Mouse (Mus musculus) frontal cortex, postnatal 14 days (tissue): ENCODE measurements at regions not wholly inside any gene's neighbourhood (a gene's known extent, or its start where the extent isn't known, plus 50 kb on each side); places are given as distances from the start of the nearest gene placed in this dataset.
A peak's percentile ranks its signal among the peaks of the same experiment; 100 is the strongest.
"Not testable (repeated sequence)": the region's sequence is repeated elsewhere in the genome, so short reads cannot be mapped to it uniquely, and the experiment has no call there.

Experiments
- DNase-seq, 2 experiments: peaks; one replicate each; pipeline ENCODE4 v3.0.0; 2022; ENCODE audit warnings: low spot score in 2 of 2

DNA sequence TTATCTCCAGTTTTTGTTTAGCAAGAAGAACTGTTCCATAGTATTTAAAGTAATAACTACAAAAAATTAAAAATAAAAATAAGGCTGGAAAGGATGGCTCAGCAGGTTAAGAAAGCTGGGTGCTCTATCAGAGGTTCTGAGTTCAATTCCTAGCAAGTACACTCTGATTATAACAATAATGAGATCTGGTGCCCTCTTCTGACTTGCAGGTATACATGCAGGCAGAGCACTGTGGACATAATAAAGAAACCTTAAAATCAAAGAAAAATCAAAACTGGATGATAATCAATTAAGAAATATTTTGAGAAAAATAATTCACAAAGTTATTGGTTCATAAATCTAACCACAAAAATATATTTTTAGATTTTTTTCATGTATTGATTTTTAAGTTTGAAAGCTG, 346.7 kb upstream of the Cdh8 start:
- no peak for DNase-seq

DNA sequence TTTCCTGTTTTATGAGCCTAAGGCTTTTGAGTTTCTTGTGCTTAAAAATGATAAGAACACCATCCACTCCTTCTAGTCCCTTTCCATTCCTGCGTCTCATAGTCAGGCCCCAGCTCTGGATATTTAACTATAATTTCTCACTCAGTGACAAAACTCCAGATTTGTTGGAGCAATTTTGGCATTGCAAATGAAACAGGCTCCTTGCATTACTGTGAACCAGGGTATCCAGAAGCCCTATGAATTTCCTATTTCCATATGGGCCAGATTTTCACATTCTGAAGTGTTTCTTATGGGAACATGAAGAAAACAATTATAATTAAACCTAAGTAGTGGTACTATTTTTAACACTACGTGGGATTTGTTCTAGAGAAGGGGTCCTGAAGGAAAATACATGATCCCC, 319.9 kb upstream of the Cdh8 start:
- DNase-seq: no peak

DNA sequence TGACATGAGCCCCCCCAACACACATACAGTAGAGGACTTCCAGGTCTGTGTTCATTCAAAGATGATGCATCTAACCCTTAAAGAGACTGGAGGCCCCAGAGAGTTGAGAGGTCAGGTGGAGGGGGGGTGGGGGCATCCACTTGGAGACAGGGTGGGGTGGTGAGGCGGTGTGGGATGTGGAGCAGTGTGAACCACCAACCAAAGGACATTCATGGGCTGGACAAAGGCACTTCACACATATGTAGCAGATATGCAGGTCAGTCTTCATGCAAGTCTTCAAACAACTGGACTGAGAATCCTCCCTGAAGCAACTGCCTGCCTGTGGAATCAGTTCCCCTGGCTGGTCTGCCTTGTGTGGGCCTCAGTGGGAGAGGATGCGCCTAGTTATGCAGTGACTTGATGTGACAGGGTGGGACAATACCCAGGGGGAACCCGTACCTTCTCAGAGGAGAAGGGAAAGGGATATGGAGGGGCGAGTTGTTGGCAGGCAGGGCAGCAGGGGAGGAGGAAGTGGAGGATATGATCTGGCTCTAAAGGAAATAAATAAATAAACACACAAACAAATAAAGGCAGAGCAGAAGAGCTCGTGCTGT, 308.5 kb upstream of the Cdh8 start:
- DNase-seq: no peak

DNA sequence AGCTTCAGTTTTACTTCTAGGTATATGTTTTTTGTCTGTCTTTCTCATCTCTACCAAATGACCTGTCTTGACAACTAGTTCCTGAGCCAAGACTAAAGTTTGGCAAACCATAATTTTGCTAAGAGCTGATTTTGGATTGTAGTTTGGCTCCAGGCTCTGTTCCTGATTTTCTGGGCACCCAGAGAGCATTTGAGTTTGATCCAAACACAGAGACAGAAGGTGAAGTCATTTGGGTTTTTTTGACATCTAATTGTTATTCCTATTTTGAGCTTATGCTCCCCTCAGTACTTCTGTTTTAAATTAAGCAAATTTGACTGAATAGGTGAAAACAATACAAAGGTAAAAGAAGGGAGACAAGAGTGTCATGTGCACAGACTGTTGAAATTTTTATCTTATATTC, 302.7 kb upstream of the Cdh8 start:
- no peak for DNase-seq

DNA sequence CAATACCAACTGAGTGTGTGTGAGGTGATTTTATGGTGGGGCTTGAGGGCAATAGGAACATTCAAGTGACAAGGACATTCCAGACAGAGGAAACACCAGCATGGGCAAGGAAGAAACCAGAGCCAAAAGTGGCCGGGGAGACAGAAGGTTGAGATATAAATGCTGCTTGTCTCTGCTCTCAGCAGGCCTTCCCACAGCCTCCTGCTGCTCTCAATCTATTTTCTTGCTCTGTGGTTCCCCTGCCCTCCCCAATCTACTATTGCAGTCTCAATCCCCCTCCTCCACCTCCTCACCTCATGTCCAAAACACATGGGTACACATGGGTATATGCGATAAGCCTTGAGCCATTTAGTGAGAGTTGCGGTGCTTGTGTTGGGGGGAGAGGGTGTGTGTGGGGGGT, 265.4 kb upstream of the Cdh8 start:
- DNase-seq: no peak

DNA sequence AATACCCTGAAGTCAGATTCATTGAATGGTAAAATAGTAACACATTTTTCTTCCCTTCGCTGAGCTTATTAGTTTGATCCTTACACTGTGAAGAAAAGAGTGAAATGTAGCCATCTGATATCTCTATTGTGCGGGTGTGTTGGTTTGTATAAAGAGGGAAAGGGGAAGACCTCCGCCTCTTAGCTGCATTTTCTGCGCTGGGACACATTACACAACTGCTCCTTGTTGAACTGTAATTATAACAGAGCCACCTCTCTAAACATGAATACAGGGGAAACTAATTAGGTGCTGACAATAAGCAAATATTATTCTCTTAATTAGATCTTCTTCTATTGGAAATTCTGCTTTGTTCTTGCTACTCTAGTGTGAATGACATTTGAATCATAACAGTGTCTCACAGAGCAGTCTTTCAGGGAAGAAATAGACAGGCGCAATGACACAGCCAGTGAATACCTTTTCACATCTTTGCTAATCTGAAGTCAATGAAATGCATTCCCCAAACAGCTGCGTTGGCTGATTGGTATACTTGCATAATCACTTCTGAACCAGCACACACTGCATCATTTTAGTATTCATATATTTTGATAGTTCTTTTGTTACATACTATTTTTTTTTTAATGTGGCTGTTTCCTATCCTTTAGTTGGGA, 263.1 kb upstream of the Cdh8 start:
- not testable (repeated sequence) for DNase-seq

DNA sequence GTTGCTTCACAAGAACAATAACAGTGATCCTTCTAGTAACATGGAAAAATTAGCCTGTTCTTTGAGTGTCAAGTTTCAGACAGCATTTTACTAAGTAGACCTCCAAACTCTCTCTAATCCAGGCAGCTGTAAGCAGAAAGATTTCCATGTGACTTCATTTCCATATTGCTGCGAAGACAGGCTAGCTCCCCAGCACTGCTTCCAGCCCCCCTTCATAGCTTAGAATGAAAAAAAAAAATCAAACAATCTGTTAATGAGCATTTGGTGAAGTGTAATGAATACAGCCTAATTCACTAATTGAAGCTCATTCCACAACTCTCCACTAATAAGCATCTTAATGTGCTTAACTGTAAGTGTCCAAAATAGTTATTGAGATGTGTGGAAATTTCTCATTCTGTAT, 251.4 kb upstream of the Cdh8 start:
- DNase-seq: not testable (repeated sequence)

DNA sequence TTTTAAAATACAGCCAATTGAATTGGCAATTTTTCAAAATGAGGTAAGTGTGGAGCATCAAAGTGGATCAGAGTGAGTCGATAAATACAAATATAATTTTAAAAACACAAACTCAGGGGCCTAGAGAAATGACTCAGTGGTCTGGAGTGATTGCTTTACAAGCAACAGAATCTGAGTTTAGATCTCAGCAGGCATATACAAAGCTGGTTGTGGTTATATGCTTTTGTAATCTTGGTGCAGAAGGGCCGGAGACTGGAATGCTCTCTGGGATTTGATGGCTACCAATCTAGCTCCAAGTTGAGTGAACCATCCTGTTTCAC, 235.0 kb upstream of the Cdh8 start:
- no peak for DNase-seq

DNA sequence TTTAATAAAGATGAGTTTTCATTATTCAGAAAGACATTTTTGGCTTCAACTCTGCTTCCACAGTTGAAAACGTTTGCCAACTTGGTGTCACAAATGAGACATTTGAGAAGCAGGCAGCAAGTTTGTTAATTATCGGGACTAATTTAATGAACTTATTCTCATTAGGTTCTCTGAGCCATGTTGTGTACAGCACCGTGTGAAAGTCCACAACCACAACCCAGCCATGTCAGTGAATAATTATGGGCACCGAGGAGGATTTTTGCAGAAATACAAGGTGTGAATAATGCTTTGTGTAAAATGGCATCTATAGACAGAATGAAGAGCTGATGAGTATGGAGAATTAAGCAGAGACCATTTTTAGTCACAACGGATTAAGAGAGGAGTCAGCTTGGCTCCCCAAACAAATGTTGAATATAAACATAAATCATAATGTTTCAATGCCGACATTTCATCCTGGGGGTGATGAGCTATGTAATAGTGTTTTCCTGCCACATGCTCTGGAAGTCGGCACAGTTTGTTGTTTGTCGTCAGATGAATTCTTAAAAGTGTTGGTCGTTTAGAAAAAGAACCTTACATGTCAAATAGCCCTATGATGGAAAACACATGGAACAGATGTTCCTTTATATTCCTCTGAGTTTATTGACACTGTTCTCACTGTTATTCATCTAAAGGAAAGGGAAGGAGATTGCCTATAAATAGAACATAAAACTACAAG, 234.5 kb upstream of the Cdh8 start:
- DNase-seq: no peak

DNA sequence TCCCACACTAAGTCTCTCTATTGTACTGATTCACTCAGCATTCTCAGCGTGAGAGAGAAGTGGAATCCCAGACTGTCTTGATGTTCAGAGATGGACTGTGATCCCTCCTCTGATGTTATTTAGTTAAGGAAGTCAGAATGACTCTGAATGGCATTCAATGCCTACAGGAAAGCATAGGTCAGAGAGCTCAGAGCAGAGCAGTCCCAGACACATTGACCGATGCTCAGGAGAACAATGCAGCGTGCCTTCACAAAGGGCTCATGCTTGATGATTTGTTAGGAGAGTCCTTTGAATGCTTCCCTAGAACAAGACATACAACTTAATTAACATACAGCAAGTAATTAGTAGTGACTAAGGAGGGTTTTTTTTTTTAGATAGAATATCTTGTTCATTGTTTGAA, 224.3 kb upstream of the Cdh8 start:
- no peak for DNase-seq

DNA sequence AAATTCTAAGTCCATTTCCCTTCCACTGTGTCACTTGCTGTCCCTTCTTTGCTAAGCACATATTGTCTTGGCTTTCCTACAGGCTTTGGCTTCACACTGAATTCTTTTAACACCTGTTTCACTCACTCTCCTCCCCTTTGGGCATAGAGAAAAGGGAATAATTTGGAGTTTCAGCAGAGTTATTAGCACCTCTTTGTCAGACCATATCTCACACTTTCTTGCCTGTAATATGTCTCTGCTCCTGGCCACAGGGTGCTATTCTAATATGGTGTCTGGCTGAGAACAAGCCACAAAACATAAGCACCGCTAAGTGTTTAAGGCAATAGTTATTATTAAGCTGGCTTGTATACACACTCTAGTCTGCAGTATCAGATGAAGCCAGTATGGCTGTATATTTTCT, 214.7 kb upstream of the Cdh8 start:
- DNase-seq: not testable (repeated sequence)

DNA sequence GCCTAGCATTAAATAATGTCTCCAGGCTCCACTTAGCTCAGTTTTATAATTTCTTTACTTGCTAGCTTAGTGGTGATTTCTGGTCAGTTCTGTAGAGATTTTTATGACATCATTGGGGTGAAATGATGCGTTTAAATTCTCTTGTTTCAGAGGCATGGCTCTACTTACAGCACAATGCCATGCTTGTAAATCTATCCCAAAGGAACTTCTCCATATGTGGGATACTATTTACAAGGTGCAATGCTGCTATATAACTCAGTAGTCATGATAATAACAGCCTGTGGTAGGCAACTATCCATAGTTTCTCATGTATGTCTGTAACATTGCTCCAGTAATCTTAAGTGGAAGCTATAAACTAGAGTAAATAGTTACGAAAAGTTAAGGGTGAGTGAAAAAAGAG, 205.4 kb upstream of the Cdh8 start:
- DNase-seq: no peak

DNA sequence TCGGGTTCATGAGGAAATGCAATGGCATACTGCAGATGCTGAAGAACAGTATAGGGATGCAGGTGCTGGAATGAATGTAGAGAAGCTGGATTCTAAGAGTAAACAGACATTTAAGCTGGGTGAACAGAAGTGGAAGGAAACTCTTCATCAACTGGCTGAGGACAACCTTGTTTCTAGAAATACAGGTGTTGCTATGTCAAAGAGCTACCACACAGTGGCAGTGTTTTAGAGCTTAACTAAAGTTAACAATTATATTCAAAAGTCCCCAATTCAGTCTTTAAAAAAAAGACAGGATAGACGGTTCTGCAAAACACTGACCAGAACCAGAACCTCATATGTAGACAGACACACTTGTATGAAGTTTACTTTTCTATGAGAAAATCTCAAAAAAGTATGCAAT, 188.1 kb upstream of the Cdh8 start:
- not testable (repeated sequence) for DNase-seq

DNA sequence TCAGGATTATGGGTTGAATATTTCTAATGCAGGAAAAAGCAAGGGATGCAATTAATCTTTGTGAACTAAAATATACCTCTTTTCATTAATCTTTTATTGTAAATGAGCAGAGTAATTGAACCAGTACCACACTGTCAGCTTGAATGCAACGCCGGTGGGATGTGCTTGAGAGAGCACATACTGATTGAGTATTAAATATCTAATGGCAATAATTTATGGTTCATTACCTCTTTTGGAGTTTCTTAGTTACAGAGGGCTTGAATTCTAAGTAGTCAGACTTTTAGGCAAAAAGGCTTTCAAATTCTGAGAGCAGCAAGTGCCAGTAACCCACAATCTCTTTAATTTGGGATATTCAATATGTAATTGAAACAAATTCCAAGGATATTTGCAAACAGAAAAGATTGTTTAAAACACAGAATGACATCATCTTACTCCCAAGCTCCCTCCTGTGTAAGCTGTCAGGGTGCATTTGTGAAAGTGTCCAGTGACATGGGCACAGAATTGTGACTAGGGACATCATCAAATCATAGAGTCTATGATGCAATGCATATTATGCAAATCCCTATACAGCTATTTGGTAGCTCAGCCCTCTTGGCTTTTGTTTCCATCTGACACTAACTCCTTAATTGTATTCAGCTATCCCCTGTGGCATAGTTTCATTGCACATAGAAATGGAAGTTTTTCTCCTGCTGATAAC, 175.2 kb upstream of the Cdh8 start:
- DNase-seq: no peak

DNA sequence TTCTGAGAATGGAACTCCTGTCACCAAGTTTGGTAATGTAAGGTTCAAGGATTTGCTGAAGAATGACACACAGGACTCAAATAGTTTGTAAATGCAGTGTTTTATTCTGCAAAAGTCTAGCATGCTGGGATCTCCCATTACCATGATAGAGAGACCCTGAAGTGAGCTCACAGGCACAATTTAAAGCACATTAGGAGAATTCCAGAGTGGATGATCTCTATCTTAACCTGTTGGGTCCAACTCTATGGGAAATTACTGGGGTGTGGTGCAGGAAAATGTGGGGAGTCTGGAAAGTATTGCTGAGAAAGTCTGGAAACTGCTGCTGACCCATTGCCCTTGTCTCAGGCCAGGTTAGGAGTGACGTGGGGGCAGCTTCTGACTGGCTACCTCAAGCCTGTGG, 127.8 kb upstream of the Cdh8 start:
- DNase-seq: no peak

DNA sequence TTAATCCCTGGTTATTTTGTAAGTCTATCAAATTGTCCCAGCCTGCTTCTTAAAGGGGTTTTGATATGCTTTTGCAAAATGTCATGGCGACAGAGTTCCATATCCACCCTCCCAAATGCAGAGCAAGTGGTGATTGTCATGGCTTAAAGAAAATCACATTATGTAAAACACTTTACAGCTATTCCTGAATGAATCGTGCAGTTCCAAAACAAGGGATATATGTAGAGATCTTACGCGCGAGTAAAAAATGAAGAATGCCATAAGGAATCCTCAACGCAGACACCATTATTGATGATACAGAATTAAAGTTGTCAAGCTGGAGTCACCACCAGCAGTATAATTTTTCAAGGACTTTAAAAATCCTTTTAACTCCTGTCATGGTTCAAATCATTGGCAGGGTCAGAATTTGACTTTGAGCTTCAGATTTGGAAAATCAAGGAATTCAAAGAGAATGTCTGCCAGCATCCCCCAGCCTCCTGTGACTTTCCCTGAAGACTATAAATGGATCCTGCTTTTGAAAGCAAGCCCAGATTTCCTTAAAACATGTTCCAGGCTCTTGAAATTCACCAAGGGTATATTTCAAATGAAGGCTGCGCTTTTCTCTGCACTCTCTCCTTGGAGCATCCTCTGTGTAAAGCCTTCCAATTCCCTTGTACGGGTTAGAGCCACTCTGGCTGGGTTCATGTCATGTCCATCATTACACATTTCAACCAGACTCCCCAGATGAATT, 116.6 kb upstream of the Cdh8 start:
- peak in 1 of 2 experiments; percentile 3 for DNase-seq

DNA sequence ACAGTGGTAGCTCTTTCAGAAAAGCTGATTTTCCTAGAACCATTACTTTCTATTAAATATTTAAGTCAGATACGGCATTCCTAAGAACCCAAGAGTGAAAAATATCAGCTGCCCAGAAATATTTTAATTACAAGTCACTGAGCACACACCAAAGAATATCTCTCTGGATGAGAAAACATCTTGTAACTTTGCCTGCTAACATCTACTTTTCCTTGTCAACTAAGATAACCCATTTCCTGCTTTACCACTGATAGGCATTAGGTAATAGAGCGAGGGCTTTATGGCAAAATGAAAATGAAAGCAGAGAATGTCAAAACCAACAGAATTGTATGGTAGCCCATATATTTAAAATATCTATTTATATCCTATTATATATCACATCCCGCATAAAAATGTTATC, 85.8 kb upstream of the Cdh8 start:
- DNase-seq: no peak
